Mouse (Mus musculus) embryonic fibroblast, embryonic 13.5 days (primary cell): ENCODE measurements around the gene Cdh13.

Experiments used
- CTCF ChIP-seq: IDR thresholded peaks from 2 replicates; pipeline ENCODE4 v1.5.1; 2011; ENCODE audit warnings: mild to moderate bottlenecking, control low read depth, low read length, moderate library complexity, borderline replicate concordance; ENCODE audit not compliant: insufficient read depth
- POLR2A ChIP-seq: IDR thresholded peaks from 2 replicates; pipeline ENCODE4 v1.6.1; 2011; ENCODE audit warnings: low read depth, mild to moderate bottlenecking, control low read depth, low read length, moderate library complexity

DNA sequence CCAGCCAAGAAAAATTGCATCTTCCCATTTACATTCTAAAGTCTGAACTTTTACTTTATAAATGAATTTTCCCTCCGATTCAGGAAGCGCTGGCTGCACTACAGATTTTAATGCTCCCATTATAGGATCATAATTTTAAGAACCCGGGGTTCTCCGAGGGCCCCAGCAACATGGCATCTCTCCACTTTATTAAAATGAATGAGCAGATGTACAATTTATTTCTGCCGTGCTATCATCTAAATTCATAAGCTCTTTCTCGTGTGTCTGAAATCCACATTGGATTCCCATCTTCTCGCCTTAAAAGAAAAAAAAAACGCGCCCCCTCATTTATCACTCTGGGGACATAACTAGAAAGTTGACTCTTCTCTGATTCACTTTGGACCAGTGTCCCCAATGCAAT is 925.0 kb downstream of the Cdh13 start:
- no peak for TF ChIP-seq CTCF
- no peak for TF ChIP-seq POLR2A
